Mouse (Mus musculus): ENCODE measurements at regions not wholly inside any gene's neighbourhood (a gene's known extent, or its start where the extent isn't known, plus 50 kb on each side); places are given as distances from the start of the nearest gene placed in this dataset.

GRCm38 (mm10) chr8:26864971-26865370 is 112.2 kb upstream of the Zfp703 start:
- Histone ChIP-seq H3K27ac (replicated peaks; ENCODE audit: low read depth, low read length) (no peak overlapping the region), H3K36me3 (ENCODE audit: control insufficient read depth, insufficient read depth, low read length) (no peaks in the 10 kb centered on the region), H3K27me3 (ENCODE audit: control insufficient read depth, insufficient read depth, low read length) (no peaks in the 10 kb centered on the region), H3K4me2 (replicated peaks; ENCODE audit: low read depth, low read length, severe bottlenecking) (no peak overlapping the region), H3K4me1 (ENCODE audit: control insufficient read depth, insufficient read depth, low read length) (no peaks in the 10 kb centered on the region), H3K9me3 (ENCODE audit: control insufficient read depth, low read length) (peaks cover 3% of the 10 kb centered on the region; the same call in 1 of the 2 replicates), H3K9ac (ENCODE audit: low read depth, low read length, severe bottlenecking) (no peak overlapping the region), H3K4me3 (replicated peaks; ENCODE audit: low read length) (no peak overlapping the region)
- DNase-seq (ENCODE audit: low spot score) (no peak), ATAC-seq (ENCODE audit: low FRiP score, low read depth) (no peak)
- 61% methylated on average over 10 of the region's 10 CpGs for WGBS
- TF ChIP-seq POLR2A (IDR thresholded peaks at IDR 0.05; ENCODE audit: borderline replicate concordance, extremely low read depth, insufficient read depth, insufficient read length), result no peak

GRCm38 (mm10) chr8:26868101-26868848 is 108.8 kb upstream of the Zfp703 start:
- Histone ChIP-seq H3K9me3 (ENCODE audit: control insufficient read depth, low read length) (peaks cover 9% of the 10 kb centered on the region; the same call in 1 of the 2 replicates), H3K27me3 (ENCODE audit: control insufficient read depth, insufficient read depth, low read length) (no peaks in the 10 kb centered on the region), H3K4me1 (ENCODE audit: control insufficient read depth, insufficient read depth, low read length) (no peaks in the 10 kb centered on the region), H3K36me3 (ENCODE audit: control insufficient read depth, insufficient read depth, low read length) (no peaks in the 10 kb centered on the region), H3K27ac (replicated peaks; ENCODE audit: low read depth, low read length) (no peak overlapping the region), H3K9ac (ENCODE audit: low read depth, low read length, severe bottlenecking) (no peak overlapping the region), H3K4me3 (replicated peaks; ENCODE audit: low read length) (no peak overlapping the region), H3K4me2 (replicated peaks; ENCODE audit: low read depth, low read length, severe bottlenecking) (no peak overlapping the region)
- WGBS, result 39% methylated on average over 6 of the region's 6 CpGs
- no peak for TF ChIP-seq POLR2A (IDR thresholded peaks at IDR 0.05; ENCODE audit: borderline replicate concordance, extremely low read depth, insufficient read depth, insufficient read length)
- no peak for DNase-seq (ENCODE audit: low spot score)
- no peak for ATAC-seq (ENCODE audit: low FRiP score, low read depth)

- no peak overlapping the region for H3K4me3 ChIP-seq (replicated peaks; ENCODE audit: low read length)
- H3K4me2 ChIP-seq (replicated peaks; ENCODE audit: low read depth, low read length, severe bottlenecking), result no peak overlapping the region
- no peaks in the 10 kb centered on the region for H3K27me3 ChIP-seq (ENCODE audit: control insufficient read depth, insufficient read depth, low read length)
- no peak for ATAC-seq (ENCODE audit: low FRiP score, low read depth)
- H3K9ac ChIP-seq (ENCODE audit: low read depth, low read length, severe bottlenecking), result no peak overlapping the region
- DNase-seq (ENCODE audit: low spot score), result no peak
- TF ChIP-seq POLR2A (IDR thresholded peaks at IDR 0.05; ENCODE audit: borderline replicate concordance, extremely low read depth, insufficient read depth, insufficient read length), result no peak
- H3K4me1 ChIP-seq (ENCODE audit: control insufficient read depth, insufficient read depth, low read length), result no peaks in the 10 kb centered on the region
- H3K27ac ChIP-seq (replicated peaks; ENCODE audit: low read depth, low read length), result no peak overlapping the region
- H3K36me3 ChIP-seq (ENCODE audit: control insufficient read depth, insufficient read depth, low read length), result no peaks in the 10 kb centered on the region
- H3K9me3 ChIP-seq (ENCODE audit: control insufficient read depth, low read length), result peaks cover 9% of the 10 kb centered on the region; the same call in 1 of the 2 replicates
- 39% methylated on average over 2 of the region's 2 CpGs for WGBS
These were observed 108.3 kb upstream of the Zfp703 start for GRCm38 (mm10) chr8:26868849-26869110.

- WGBS, result 40% methylated on average over 7 of the region's 7 CpGs
- no peak overlapping the region for H3K4me3 ChIP-seq (replicated peaks; ENCODE audit: low read length)
- H3K9ac ChIP-seq (ENCODE audit: low read depth, low read length, severe bottlenecking), result no peak overlapping the region
- no peaks in the 10 kb centered on the region for H3K36me3 ChIP-seq (ENCODE audit: control insufficient read depth, insufficient read depth, low read length)
- DNase-seq (ENCODE audit: low spot score) (no peak), ATAC-seq (ENCODE audit: low FRiP score, low read depth) (no peak)
- peaks cover 9% of the 10 kb centered on the region; the same call in 1 of the 2 replicates for H3K9me3 ChIP-seq (ENCODE audit: control insufficient read depth, low read length)
- no peaks in the 10 kb centered on the region for H3K4me1 ChIP-seq (ENCODE audit: control insufficient read depth, insufficient read depth, low read length)
- H3K4me2 ChIP-seq (replicated peaks; ENCODE audit: low read depth, low read length, severe bottlenecking), result no peak overlapping the region
- TF ChIP-seq POLR2A (IDR thresholded peaks at IDR 0.05; ENCODE audit: borderline replicate concordance, extremely low read depth, insufficient read depth, insufficient read length), result no peak
- no peaks in the 10 kb centered on the region for H3K27me3 ChIP-seq (ENCODE audit: control insufficient read depth, insufficient read depth, low read length)
- no peak overlapping the region for H3K27ac ChIP-seq (replicated peaks; ENCODE audit: low read depth, low read length)
These were observed 105.3 kb upstream of the Zfp703 start for GRCm38 (mm10) chr8:26871838-26872237.

GRCm38 (mm10) chr8:26872382-26872781 is 104.7 kb upstream of the Zfp703 start:
- no peak overlapping the region for H3K9ac ChIP-seq (ENCODE audit: low read depth, low read length, severe bottlenecking)
- H3K4me3 ChIP-seq (replicated peaks; ENCODE audit: low read length), result no peak overlapping the region
- DNase-seq (ENCODE audit: low spot score) (no peak), ATAC-seq (ENCODE audit: low FRiP score, low read depth) (no peak)
- WGBS, result 87% methylated on average over 3 of the region's 3 CpGs
- H3K4me2 ChIP-seq (replicated peaks; ENCODE audit: low read depth, low read length, severe bottlenecking), result no peak overlapping the region
- no peaks in the 10 kb centered on the region for H3K4me1 ChIP-seq (ENCODE audit: control insufficient read depth, insufficient read depth, low read length)
- H3K27ac ChIP-seq (replicated peaks; ENCODE audit: low read depth, low read length), result no peak overlapping the region
- no peaks in the 10 kb centered on the region for H3K36me3 ChIP-seq (ENCODE audit: control insufficient read depth, insufficient read depth, low read length)
- H3K9me3 ChIP-seq (ENCODE audit: control insufficient read depth, low read length), result peaks cover 9% of the 10 kb centered on the region; the same call in 1 of the 2 replicates
- no peaks in the 10 kb centered on the region for H3K27me3 ChIP-seq (ENCODE audit: control insufficient read depth, insufficient read depth, low read length)
- no peak for TF ChIP-seq POLR2A (IDR thresholded peaks at IDR 0.05; ENCODE audit: borderline replicate concordance, extremely low read depth, insufficient read depth, insufficient read length)
